Mouse (Mus musculus): ENCODE data around the gene Itpr1. TPM values are rescaled to one million over a fixed set of nuclear protein-coding genes. Genes with fewer than 3 reads are reported as not detected.

Gene Itpr1
- polyA plus RNA-seq, 1 experiment from 2014 or later, result 4.0 TPM

GRCm38 (mm10) chr6:108404736-108405135 lies 191.8 kb downstream of the Itpr1 start:
- no peaks in the 10 kb centered on the region for H3K27me3 ChIP-seq (ENCODE audit: control insufficient read depth, insufficient read depth, low read length)
- peaks cover 6% of the 10 kb centered on the region for H3K36me3 ChIP-seq (ENCODE audit: control insufficient read depth, insufficient read depth, low read length)
- H3K27ac ChIP-seq (replicated peaks), result no peak overlapping the region
- WGBS, result 87% methylated on average over 8 of the region's 8 CpGs
- TF ChIP-seq EP300 (optimal IDR thresholded peaks at IDR 0.05) (no peak), CTCF (IDR thresholded peaks at IDR 0.05; ENCODE audit: low read depth) (no peak)
- ATAC-seq (ENCODE audit: low FRiP score, low TSS enrichment) (no peak), DNase-seq (ENCODE audit: low spot score) (no peak)
- no peak overlapping the region for H3K4me3 ChIP-seq (ENCODE audit: low read depth, low read length)
- no peak overlapping the region for H3K9ac ChIP-seq (ENCODE audit: low read length)
- H3K4me2 ChIP-seq (replicated peaks; ENCODE audit: low read depth), result no peak overlapping the region
- no peaks in the 10 kb centered on the region for H3K9me3 ChIP-seq (ENCODE audit: control insufficient read depth, low read length)
- no peaks in the 10 kb centered on the region for H3K4me1 ChIP-seq (replicated peaks; ENCODE audit: control insufficient read depth, insufficient read depth)

GRCm38 (mm10) chr6:108408053-108408452 lies 195.2 kb downstream of the Itpr1 start:
- ATAC-seq (ENCODE audit: low FRiP score, low TSS enrichment), result no peak
- no peaks in the 10 kb centered on the region for H3K27me3 ChIP-seq (ENCODE audit: control insufficient read depth, insufficient read depth, low read length)
- no peak overlapping the region for H3K4me3 ChIP-seq (ENCODE audit: low read depth, low read length)
- no peak overlapping the region for H3K4me2 ChIP-seq (replicated peaks; ENCODE audit: low read depth)
- peaks cover 9% of the 10 kb centered on the region; the same call in 1 of the 2 replicates for H3K36me3 ChIP-seq (ENCODE audit: control insufficient read depth, insufficient read depth, low read length)
- no peak overlapping the region for H3K9ac ChIP-seq (ENCODE audit: low read length)
- DNase-seq (ENCODE audit: low spot score), result peak; percentile 45
- no peak overlapping the region for H3K27ac ChIP-seq (replicated peaks)
- no peaks in the 10 kb centered on the region for H3K9me3 ChIP-seq (ENCODE audit: control insufficient read depth, low read length)
- H3K4me1 ChIP-seq (replicated peaks; ENCODE audit: control insufficient read depth, insufficient read depth), result no peaks in the 10 kb centered on the region
- 87% methylated on average over 3 of the region's 3 CpGs for WGBS
- TF ChIP-seq EP300 (optimal IDR thresholded peaks at IDR 0.05) (no peak), CTCF (IDR thresholded peaks at IDR 0.05; ENCODE audit: low read depth) (peak; percentile 94)

- DNase-seq (ENCODE audit: low spot score) (no peak), ATAC-seq (ENCODE audit: low FRiP score, low TSS enrichment) (no peak)
- no peak overlapping the region for H3K9ac ChIP-seq (ENCODE audit: low read length)
- peaks cover 5% of the 10 kb centered on the region; the same call in 1 of the 2 replicates for H3K36me3 ChIP-seq (ENCODE audit: control insufficient read depth, insufficient read depth, low read length)
- TF ChIP-seq EP300 (optimal IDR thresholded peaks at IDR 0.05), result no peak
- no peak for TF ChIP-seq CTCF (IDR thresholded peaks at IDR 0.05; ENCODE audit: low read depth)
- H3K4me2 ChIP-seq (replicated peaks; ENCODE audit: low read depth), result no peak overlapping the region
- no peaks in the 10 kb centered on the region for H3K4me1 ChIP-seq (replicated peaks; ENCODE audit: control insufficient read depth, insufficient read depth)
- no peaks in the 10 kb centered on the region for H3K9me3 ChIP-seq (ENCODE audit: control insufficient read depth, low read length)
- H3K27ac ChIP-seq (replicated peaks), result no peak overlapping the region
- 94% methylated on average over 5 of the region's 5 CpGs for WGBS
- no peak overlapping the region for H3K4me3 ChIP-seq (ENCODE audit: low read depth, low read length)
- H3K27me3 ChIP-seq (ENCODE audit: control insufficient read depth, insufficient read depth, low read length), result no peaks in the 10 kb centered on the region
These were observed 195.8 kb downstream of the Itpr1 start for GRCm38 (mm10) chr6:108408726-108409125.

- Histone ChIP-seq H3K27ac (replicated peaks) (no peak overlapping the region), H3K9me3 (ENCODE audit: control insufficient read depth, low read length) (no peaks in the 10 kb centered on the region), H3K27me3 (ENCODE audit: control insufficient read depth, insufficient read depth, low read length) (no peaks in the 10 kb centered on the region), H3K36me3 (ENCODE audit: control insufficient read depth, insufficient read depth, low read length) (peaks cover 3% of the 10 kb centered on the region; the same call in 1 of the 2 replicates), H3K4me2 (replicated peaks; ENCODE audit: low read depth) (no peak overlapping the region), H3K4me3 (ENCODE audit: low read depth, low read length) (no peak overlapping the region), H3K9ac (ENCODE audit: low read length) (no peak overlapping the region), H3K4me1 (replicated peaks; ENCODE audit: control insufficient read depth, insufficient read depth) (no peaks in the 10 kb centered on the region)
- TF ChIP-seq EP300 (optimal IDR thresholded peaks at IDR 0.05) (no peak), CTCF (IDR thresholded peaks at IDR 0.05; ENCODE audit: low read depth) (no peak)
- ATAC-seq (ENCODE audit: low FRiP score, low TSS enrichment) (no peak; the same call in 1 of the 2 replicates), DNase-seq (ENCODE audit: low spot score) (no peak)
- WGBS, result 51% methylated on average over 16 of the region's 16 CpGs
These were observed 197.9 kb downstream of the Itpr1 start for GRCm38 (mm10) chr6:108410771-108411170.

- WGBS, result 64% methylated on average over 4 of the region's 4 CpGs
- H3K27ac ChIP-seq (replicated peaks), result no peak overlapping the region
These were observed 198.3 kb downstream of the Itpr1 start for GRCm38 (mm10) chr6:108411201-108411600.

GRCm38 (mm10) chr6:108413006-108413405 lies 200.1 kb downstream of the Itpr1 start:
- WGBS, result 83% methylated on average over 8 of the region's 8 CpGs
- H3K27ac ChIP-seq (replicated peaks), result no peak overlapping the region
- ATAC-seq (ENCODE audit: low FRiP score, low TSS enrichment), result peak; percentile 92
- H3K4me2 ChIP-seq (replicated peaks; ENCODE audit: low read depth), result no peak overlapping the region
- H3K36me3 ChIP-seq (ENCODE audit: control insufficient read depth, insufficient read depth, low read length), result peaks cover 3% of the 10 kb centered on the region; the same call in 1 of the 2 replicates
- H3K27me3 ChIP-seq (ENCODE audit: control insufficient read depth, insufficient read depth, low read length), result no peaks in the 10 kb centered on the region
- no peak for TF ChIP-seq CTCF (IDR thresholded peaks at IDR 0.05; ENCODE audit: low read depth)
- no peak for TF ChIP-seq EP300 (optimal IDR thresholded peaks at IDR 0.05)
- no peaks in the 10 kb centered on the region for H3K4me1 ChIP-seq (replicated peaks; ENCODE audit: control insufficient read depth, insufficient read depth)
- H3K9me3 ChIP-seq (ENCODE audit: control insufficient read depth, low read length), result no peaks in the 10 kb centered on the region
- no peak overlapping the region for H3K4me3 ChIP-seq (ENCODE audit: low read depth, low read length)
- H3K9ac ChIP-seq (ENCODE audit: low read length), result no peak overlapping the region
- DNase-seq (ENCODE audit: low spot score), result peak; percentile 62

More at GRCm38 (mm10) chr6:108411201-108411600, 198.3 kb downstream of the Itpr1 start:
- Histone ChIP-seq H3K9ac (ENCODE audit: low read length) (no peak overlapping the region), H3K36me3 (ENCODE audit: control insufficient read depth, insufficient read depth, low read length) (peaks cover 3% of the 10 kb centered on the region; the same call in 1 of the 2 replicates), H3K4me1 (replicated peaks; ENCODE audit: control insufficient read depth, insufficient read depth) (no peaks in the 10 kb centered on the region), H3K4me2 (replicated peaks; ENCODE audit: low read depth) (no peak overlapping the region), H3K27me3 (ENCODE audit: control insufficient read depth, insufficient read depth, low read length) (no peaks in the 10 kb centered on the region), H3K4me3 (ENCODE audit: low read depth, low read length) (no peak overlapping the region), H3K9me3 (ENCODE audit: control insufficient read depth, low read length) (no peaks in the 10 kb centered on the region)
- no peak for TF ChIP-seq CTCF (IDR thresholded peaks at IDR 0.05; ENCODE audit: low read depth)
- no peak for TF ChIP-seq EP300 (optimal IDR thresholded peaks at IDR 0.05)
- no peak for ATAC-seq (ENCODE audit: low FRiP score, low TSS enrichment)
- no peak for DNase-seq (ENCODE audit: low spot score)
